Mouse (Mus musculus): ENCODE results near the gene Gtf2h3.

The Gtf2h3 gene

DNA sequence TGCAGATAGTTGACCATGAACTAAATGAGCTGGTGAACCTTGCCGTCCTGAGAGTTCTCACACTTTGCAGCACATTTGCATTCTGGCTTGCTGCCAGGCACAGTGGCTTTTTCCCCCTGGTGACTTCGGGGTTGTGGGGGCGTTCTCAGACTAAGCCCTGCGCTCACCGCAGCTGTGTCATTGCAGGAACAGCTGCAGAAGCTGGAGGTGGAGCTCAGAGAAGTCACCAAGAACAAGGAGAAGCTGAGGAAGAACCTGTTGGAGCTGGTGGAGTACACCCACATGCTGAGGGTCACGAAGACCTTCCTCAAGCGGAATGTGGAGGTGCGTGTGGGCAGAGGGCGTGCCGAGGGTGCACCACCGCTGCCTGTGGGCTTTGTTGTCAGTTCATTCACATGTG, 58.4 kb downstream of the Gtf2h3 start:
- DNase-seq (ENCODE audit: low spot score) = no peak

DNA sequence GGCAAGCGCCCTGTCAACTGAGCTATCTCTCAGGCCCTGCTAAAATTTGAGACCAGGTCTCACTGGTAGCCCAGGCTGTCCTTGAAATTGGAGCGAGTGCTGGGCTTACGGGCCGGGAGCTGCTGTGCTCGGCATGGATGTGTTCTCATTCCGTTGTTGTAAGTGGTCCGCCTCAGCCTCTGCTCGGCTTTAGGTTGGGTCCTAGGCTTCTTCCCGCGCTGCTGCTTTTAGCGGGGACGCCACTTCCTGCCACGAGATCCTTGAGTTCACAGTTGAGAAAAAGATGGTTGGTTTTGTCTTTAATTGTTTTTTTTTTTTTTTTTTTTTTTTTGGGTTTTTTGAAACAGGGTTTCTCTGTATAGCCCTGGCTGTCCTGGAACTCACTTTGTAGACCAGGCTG, 58.9 kb downstream of the Gtf2h3 start:
- DNase-seq (ENCODE audit: low spot score) = no peak

Data from c-Kit-positive CD71-positive TER-119-positive erythroid progenitor cells, embryonic 14.5 days (primary cell).